Mouse (Mus musculus) CH12.LX (cell line): ENCODE measurements around the gene Sumo3.

Experiments used
- HCFC1 ChIP-seq: IDR thresholded peaks from 2 replicates; pipeline ENCODE4 v1.6.1; 2012; ENCODE audit warnings: low read depth, mild to moderate bottlenecking, inconsistent platforms, low read length, improper control_type of control experiment
- MXI1 ChIP-seq: IDR thresholded peaks from 2 replicates; pipeline ENCODE4 v1.6.1; 2011; ENCODE audit warnings: mild to moderate bottlenecking, low read depth, low read length, improper control_type of control experiment
- POLR2A ChIP-seq: IDR thresholded peaks from 2 replicates; pipeline ENCODE4 v1.6.1; 2011; ENCODE audit warnings: low read depth, mild to moderate bottlenecking, improper control_type of control experiment, low read length
- SMC3 ChIP-seq: IDR thresholded peaks from 2 replicates; pipeline ENCODE4 v1.6.1; 2011; ENCODE audit warnings: low read depth, low read length, improper control_type of control experiment

DNA sequence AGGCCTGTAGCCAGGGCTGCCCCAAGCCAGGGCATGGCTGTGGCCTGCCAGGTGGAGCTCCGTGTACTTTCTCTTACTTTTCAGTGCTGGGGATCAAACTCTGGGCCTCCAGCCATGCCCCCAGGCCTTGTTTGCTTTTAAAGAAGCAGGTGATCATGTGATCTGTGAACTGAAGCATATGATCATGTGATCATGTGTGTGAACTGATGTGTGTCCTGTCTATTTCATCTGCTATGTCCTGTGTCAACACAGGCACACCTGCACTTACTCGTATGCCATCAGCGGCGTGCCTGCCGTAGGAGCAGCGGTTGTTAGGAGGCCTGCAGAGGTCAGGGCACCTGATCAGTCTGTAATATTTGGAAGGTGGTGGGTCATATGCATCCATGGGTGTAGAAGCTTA is 28.1 kb downstream of the Sumo3 start:
- TF ChIP-seq POLR2A (no peak), SMC3 (no peak), HCFC1 (no peak), MXI1 (no peak)
